Mouse (Mus musculus): ENCODE measurements around the gene Lamb1. TPM values are rescaled to one million over a fixed set of nuclear protein-coding genes. Genes with fewer than 3 reads are reported as not detected.
A peak's percentile ranks its signal among the peaks of the same experiment; 100 is the strongest.

Lamb1 gene
- total and polyA plus RNA-seq, 3 experiments: 0.11 TPM; not detected in 2

DNA sequence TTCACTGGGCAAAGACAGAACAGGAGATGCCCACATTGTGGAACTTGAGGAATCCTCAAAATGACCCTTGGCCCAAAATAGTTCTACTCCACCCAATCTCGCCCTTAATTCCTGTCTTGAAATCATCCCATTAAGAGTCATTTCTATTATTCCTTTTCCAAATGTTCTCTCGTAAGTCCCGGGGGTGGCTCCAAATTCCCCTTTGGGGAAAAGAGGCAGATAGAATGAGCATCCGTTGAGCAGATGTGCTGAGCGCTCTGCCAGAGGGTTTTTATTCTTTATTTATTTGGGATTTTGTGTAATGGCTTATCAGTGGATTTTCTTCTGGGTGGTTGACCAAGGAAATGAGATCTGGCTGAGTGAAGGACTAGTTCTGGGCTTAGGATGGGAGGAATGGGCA lies 102.7 kb downstream of the Lamb1 start:
- Histone ChIP-seq H3K4me3 (ENCODE audit: low read depth, low read length) (no peak overlapping the region), H3K9me3 (replicated peaks) (no peaks in the 10 kb centered on the region), H3K4me1 (ENCODE audit: insufficient read depth, low read depth, low read length) (no peaks in the 10 kb centered on the region), H3K36me3 (replicated peaks) (no peaks in the 10 kb centered on the region), H3K27me3 (ENCODE audit: insufficient read depth, low read length) (peaks cover 6% of the 10 kb centered on the region; the same call in 1 of the 2 replicates)
- DNase-seq (ENCODE audit: low spot score) (no peak), ATAC-seq (ENCODE audit: extremely low read depth, insufficient number of reproducible peaks, low FRiP score, poor library complexity, severe bottlenecking) (no peak)
- TF ChIP-seq TAL1 (conservative IDR thresholded peaks at IDR 0.05; ENCODE audit: low read depth, low read length) (no peak), GATA2 (IDR thresholded peaks at IDR 0.05; ENCODE audit: borderline replicate concordance, low read depth, low read length) (no peak), GATA1 (IDR thresholded peaks at IDR 0.05; ENCODE audit: borderline replicate concordance, low read length) (no peak), POLR2AphosphoS5 (IDR thresholded peaks at IDR 0.05; ENCODE audit: insufficient replicate concordance, low read depth, low read length) (no peak)

DNA sequence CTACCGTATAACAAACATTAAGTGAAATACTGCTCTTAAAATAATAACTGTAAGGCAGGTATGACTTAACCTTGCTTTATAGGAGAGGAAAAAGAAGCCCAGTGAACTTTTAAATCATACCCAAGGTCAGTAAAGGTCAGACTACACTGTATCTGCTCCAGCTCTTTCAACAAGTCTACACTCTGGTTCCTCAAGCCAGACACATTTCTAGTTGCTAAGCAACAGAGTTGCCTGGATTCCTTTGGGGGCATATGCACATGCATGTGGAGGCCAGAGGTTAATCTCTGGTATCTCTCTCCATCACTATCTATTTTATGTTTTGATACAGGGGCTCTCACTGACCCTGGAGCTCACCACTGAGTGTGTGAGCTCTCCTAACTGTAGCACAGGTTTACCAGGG lies 104.1 kb downstream of the Lamb1 start:
- Histone ChIP-seq H3K4me3 (ENCODE audit: low read depth, low read length) (no peak overlapping the region), H3K27me3 (ENCODE audit: insufficient read depth, low read length) (peaks cover 6% of the 10 kb centered on the region; the same call in 1 of the 2 replicates), H3K9me3 (replicated peaks) (no peaks in the 10 kb centered on the region), H3K36me3 (replicated peaks) (no peaks in the 10 kb centered on the region), H3K4me1 (ENCODE audit: insufficient read depth, low read depth, low read length) (no peaks in the 10 kb centered on the region)
- DNase-seq (ENCODE audit: low spot score) (no peak), ATAC-seq (ENCODE audit: extremely low read depth, insufficient number of reproducible peaks, low FRiP score, poor library complexity, severe bottlenecking) (no peak)
- TF ChIP-seq GATA1 (IDR thresholded peaks at IDR 0.05; ENCODE audit: borderline replicate concordance, low read length): no peak
- no peak for TF ChIP-seq GATA2 (IDR thresholded peaks at IDR 0.05; ENCODE audit: borderline replicate concordance, low read depth, low read length)
- TF ChIP-seq CTCF (IDR thresholded peaks at IDR 0.05; ENCODE audit: low read depth, low read length): no peak
- no peak for TF ChIP-seq POLR2AphosphoS5 (IDR thresholded peaks at IDR 0.05; ENCODE audit: insufficient replicate concordance, low read depth, low read length)
- TF ChIP-seq TAL1 (conservative IDR thresholded peaks at IDR 0.05; ENCODE audit: low read depth, low read length): no peak

DNA sequence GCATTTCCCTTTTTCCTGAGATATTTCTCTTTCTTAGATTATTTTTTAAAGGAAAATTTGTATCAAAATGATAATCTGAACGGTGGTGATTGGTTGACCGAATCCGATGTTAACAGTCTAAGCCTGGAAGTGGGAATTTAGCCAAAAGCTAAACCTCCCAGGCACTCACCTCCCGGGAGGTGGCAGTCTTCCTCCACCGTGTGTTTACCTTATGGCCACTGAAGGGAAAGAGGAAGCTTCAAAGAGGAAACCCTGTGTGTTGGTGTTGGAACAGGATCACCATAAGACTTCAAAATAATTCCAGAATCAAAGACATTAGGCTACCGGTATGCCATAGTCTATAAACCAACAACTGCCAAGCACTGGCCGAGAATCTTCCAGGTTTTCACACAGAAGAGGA lies 104.6 kb downstream of the Lamb1 start:
- TF ChIP-seq GATA2 (IDR thresholded peaks at IDR 0.05; ENCODE audit: borderline replicate concordance, low read depth, low read length): no peak
- no peak overlapping the region for H3K4me3 ChIP-seq (ENCODE audit: low read depth, low read length)
- ATAC-seq (ENCODE audit: extremely low read depth, insufficient number of reproducible peaks, low FRiP score, poor library complexity, severe bottlenecking) (no peak), DNase-seq (ENCODE audit: low spot score) (no peak)
- H3K27me3 ChIP-seq (ENCODE audit: insufficient read depth, low read length): peaks cover 6% of the 10 kb centered on the region; the same call in 1 of the 2 replicates
- H3K9me3 ChIP-seq (replicated peaks): no peaks in the 10 kb centered on the region
- H3K36me3 ChIP-seq (replicated peaks): no peaks in the 10 kb centered on the region
- H3K4me1 ChIP-seq (ENCODE audit: insufficient read depth, low read depth, low read length): peaks cover 5% of the 10 kb centered on the region; the same call in 1 of the 2 replicates

- H3K4me1 ChIP-seq (ENCODE audit: insufficient read depth, low read depth, low read length): peaks cover 25% of the 10 kb centered on the region; the same call in 1 of the 2 replicates
- DNase-seq (ENCODE audit: low spot score) (peak; percentile 29), ATAC-seq (ENCODE audit: extremely low read depth, insufficient number of reproducible peaks, low FRiP score, poor library complexity, severe bottlenecking) (peak; percentile 51)
- H3K9me3 ChIP-seq (replicated peaks): no peaks in the 10 kb centered on the region
- H3K36me3 ChIP-seq (replicated peaks): no peaks in the 10 kb centered on the region
- peaks cover 6% of the 10 kb centered on the region for H3K27me3 ChIP-seq (ENCODE audit: insufficient read depth, low read length)
- no peak overlapping the region for H3K4me3 ChIP-seq (ENCODE audit: low read depth, low read length)
- TF ChIP-seq CTCF (IDR thresholded peaks at IDR 0.05; ENCODE audit: low read depth, low read length): peak; percentile 69; the same call in 1 of the 2 replicates
- no peak for TF ChIP-seq POLR2AphosphoS5 (IDR thresholded peaks at IDR 0.05; ENCODE audit: insufficient replicate concordance, low read depth, low read length)
- no peak for TF ChIP-seq GATA2 (IDR thresholded peaks at IDR 0.05; ENCODE audit: borderline replicate concordance, low read depth, low read length)
These were observed 109.7 kb downstream of the Lamb1 start for GRCm38 (mm10) chr12:31374603-31375282.

DNA sequence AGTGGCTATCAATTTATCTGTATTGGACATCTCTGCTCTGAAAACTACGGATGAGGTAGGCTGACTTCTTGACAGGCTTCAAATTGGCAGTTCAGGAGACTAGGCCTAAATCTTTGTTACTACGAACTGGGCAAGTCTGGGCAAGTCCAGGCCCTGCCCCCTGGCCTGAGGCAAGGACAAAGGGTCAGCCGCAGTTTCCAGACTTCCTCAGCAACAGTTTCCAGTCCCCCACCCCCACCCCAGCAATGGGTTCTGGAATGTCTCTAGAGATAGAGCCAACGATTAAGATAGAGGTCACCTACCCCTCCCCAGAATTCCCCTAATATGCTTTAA lies 110.2 kb downstream of the Lamb1 start:
- TF ChIP-seq TAL1 (conservative IDR thresholded peaks at IDR 0.05; ENCODE audit: low read depth, low read length) (no peak), GATA2 (IDR thresholded peaks at IDR 0.05; ENCODE audit: borderline replicate concordance, low read depth, low read length) (no peak), POLR2AphosphoS5 (IDR thresholded peaks at IDR 0.05; ENCODE audit: insufficient replicate concordance, low read depth, low read length) (no peak)
- H3K36me3 ChIP-seq (replicated peaks): no peaks in the 10 kb centered on the region
- ATAC-seq (ENCODE audit: extremely low read depth, insufficient number of reproducible peaks, low FRiP score, poor library complexity, severe bottlenecking): no peak
- H3K4me3 ChIP-seq (ENCODE audit: low read depth, low read length): no peak overlapping the region
- H3K9me3 ChIP-seq (replicated peaks): no peaks in the 10 kb centered on the region
- H3K4me1 ChIP-seq (ENCODE audit: insufficient read depth, low read depth, low read length): peaks cover 25% of the 10 kb centered on the region; the same call in 1 of the 2 replicates
- peaks cover 6% of the 10 kb centered on the region for H3K27me3 ChIP-seq (ENCODE audit: insufficient read depth, low read length)
- DNase-seq (ENCODE audit: low spot score): no peak

DNA sequence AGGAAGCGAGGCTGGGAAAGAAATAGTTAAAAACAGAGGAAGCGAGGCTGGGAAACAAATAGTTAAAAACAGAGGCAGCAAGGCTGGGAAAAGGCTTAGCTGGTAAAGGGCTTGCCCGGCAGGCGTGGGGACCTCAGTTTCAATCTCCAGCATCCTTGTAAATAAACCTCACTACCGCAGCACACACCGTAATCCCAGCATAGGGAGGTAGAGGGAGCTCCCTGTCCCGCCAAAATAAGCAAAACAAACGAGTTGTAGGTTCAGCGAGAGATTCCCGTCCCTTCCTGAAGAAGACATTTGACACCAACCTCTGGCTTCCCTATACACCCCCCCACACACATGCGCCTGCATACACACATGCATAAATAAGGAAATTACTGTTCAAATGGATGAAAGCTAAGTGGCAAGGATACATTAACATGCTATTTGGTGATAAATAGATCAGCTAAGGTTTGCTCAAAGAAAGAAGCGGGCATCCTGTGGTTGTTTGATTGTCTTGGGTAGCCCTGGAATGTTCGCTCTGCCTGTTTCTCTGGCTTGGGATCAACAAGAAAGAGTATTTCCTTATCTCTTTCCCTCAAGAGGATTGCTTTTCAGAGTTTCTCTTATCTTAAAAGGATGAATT lies 111.4 kb downstream of the Lamb1 start:
- ATAC-seq (ENCODE audit: extremely low read depth, insufficient number of reproducible peaks, low FRiP score, poor library complexity, severe bottlenecking) (no peak), DNase-seq (ENCODE audit: low spot score) (no peak)
- no peak for TF ChIP-seq POLR2AphosphoS5 (IDR thresholded peaks at IDR 0.05; ENCODE audit: insufficient replicate concordance, low read depth, low read length)
- no peak for TF ChIP-seq CTCF (IDR thresholded peaks at IDR 0.05; ENCODE audit: low read depth, low read length)
- no peak for TF ChIP-seq GATA1 (IDR thresholded peaks at IDR 0.05; ENCODE audit: borderline replicate concordance, low read length)
- TF ChIP-seq TAL1 (conservative IDR thresholded peaks at IDR 0.05; ENCODE audit: low read depth, low read length): no peak
- TF ChIP-seq GATA2 (IDR thresholded peaks at IDR 0.05; ENCODE audit: borderline replicate concordance, low read depth, low read length): no peak
- Histone ChIP-seq H3K36me3 (replicated peaks) (no peaks in the 10 kb centered on the region), H3K27me3 (ENCODE audit: insufficient read depth, low read length) (peaks cover 9% of the 10 kb centered on the region), H3K9me3 (replicated peaks) (no peaks in the 10 kb centered on the region), H3K4me3 (ENCODE audit: low read depth, low read length) (no peak overlapping the region), H3K4me1 (ENCODE audit: insufficient read depth, low read depth, low read length) (peaks cover 25% of the 10 kb centered on the region; the same call in 1 of the 2 replicates)
